Mouse (Mus musculus): ENCODE data around the gene Ercc1. TPM values are rescaled to one million over a fixed set of nuclear protein-coding genes. Genes with fewer than 3 reads are reported as not detected.
A peak's percentile ranks its signal among the peaks of the same experiment; 100 is the strongest.

The Ercc1 gene
- 10 to 100 TPM; 24.5 to 29.0 TPM for total RNA-seq (2021)
- long read RNA-seq, experiment 1, transcript Ercc1-201 (10 exons, 1,375 nt): major isoform, 25 of 38 reads
- long read RNA-seq, experiment 1, partial matches to known transcripts: 8 of 38 reads
- long read RNA-seq, experiment 1, other reads (novel, unspliced or antisense): 5 of 38 reads
- long read RNA-seq, experiment 2, transcript Ercc1-201 (10 exons, 1,375 nt): major isoform, 28 of 44 reads
- long read RNA-seq, experiment 2, partial matches to known transcripts: 8 of 44 reads
- long read RNA-seq, experiment 2, other reads (novel, unspliced or antisense): 8 of 44 reads

DNA sequence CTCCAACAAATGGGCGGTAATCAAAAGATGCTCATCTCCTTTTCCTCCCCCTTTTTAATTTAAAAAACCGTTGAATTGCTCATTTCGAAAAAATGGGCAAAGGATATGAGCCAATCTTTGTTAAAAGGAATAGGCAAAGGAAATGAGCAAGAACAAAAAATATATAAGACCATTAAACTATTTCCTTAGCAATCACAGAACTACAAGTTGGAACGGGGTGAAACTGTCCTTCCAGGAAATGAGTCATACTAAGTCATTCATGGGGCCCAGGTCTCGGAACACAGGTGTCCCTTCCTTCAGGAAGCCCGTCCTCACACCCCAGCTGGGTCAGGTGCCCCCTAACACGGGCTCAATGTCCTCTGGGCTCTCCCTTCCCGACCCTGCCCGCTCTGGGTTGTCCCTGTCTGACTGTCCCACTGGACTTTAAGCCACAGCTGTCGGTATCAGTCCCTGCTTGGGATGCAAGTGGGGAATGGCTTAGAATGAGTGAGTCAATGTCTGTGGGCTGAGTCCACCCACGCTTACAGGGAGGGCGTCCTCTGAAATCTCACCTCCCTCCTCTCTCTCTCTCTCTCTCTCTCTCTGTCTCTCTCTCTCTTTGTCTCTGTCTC, at the start of gene Ercc1:
Ercc1 (plus strand) TSS at position 542 of the 611 bp plus-strand sequence.
- intact Hi-C loops (cut with DNase I): loop anchor here (5.0 kb wide), 1 partner anchor 167 kb away; the partner anchor contains the start of gene Eml2
- DNase-seq: peak in 1 of 2 experiments; percentile 10

DNA sequence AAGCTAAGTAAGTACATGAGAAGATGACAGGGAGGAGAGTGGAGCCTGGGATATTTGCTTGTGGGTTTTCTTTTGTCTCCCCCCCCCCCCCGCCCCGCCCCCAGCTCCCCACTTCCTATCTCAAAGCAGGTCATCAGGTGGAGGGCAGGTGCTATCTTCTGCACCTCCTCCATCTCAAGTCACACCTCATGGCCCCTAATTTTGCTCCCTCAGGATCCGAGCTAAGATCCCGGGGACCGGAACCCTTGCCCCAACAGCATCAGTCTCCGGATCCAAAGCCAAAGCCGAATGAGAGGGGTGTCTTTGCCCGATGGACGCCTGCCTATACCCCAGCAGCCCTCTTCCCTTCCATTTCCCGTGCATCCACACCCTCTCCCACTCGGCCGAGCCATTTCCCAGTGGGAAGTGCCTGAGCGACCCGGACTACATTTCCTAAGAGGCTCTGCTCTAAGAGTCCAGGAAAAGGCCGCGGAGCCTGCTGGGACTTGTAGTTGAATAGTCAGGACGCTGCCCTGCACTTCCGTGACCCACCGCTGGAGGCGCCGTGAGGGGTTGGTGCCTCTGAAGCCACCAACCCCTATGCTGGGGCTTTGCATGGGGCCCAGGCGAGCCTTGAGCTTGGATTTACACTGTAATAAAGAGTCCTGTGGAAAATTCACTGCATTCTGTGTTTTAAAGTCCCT, 48.9 kb upstream of the Ercc1 start:
- intact Hi-C loops (cut with DNase I): loop anchor here (5.0 kb wide), 1 partner anchor 118 kb away; the partner anchor contains the start of gene Eml2
- peak; percentile 97 for DNase-seq

DNA sequence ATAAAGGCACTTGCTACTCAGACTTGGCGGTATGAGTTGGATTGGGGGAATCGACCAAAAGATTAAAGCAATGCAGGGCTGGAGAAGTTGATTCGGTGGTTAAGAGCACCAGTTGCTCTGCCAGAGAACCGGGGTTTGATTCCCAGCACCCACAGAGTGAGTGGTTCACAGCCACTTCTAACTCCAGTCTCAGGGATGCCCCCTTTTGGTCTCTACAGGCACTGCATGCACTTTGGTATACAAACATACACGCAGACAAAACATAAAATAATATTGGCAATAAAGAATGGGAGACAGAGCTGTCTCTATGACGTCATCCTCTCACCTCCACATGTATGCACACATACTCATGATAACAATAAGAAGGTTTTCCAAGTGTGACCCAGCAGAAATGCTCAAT, 47.5 kb upstream of the Ercc1 start:
- no peak for DNase-seq
- intact Hi-C loops (cut with DNase I): loop anchor here (5.0 kb wide), 1 partner anchor 120 kb away; the partner anchor contains the start of gene Eml2

DNA sequence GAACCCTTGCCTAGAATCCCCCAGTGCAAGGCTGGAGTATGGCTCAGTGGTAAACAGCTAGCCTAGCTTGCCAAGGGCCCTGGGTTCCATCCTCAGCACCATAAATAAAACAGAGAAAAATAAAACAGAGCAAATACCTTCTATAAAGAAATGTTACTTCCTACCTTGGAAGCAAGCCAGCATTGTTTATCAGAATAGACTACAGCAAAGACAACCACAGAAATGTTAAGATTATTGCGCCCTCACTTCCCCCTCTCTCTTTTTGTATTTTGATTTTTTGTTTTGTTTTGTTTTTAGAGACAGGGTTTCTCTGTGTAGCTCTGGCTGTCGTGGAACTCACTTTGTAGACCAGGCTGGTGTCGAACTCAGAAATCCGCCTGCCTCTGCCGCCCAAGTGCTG, 46.8 kb upstream of the Ercc1 start:
- no peak for DNase-seq
- intact Hi-C loops (cut with DNase I): loop anchor here (2.0 to 5.0 kb wide), 2 partner anchors 15 to 120 kb away; partner anchors contain the start of genes Eml2 and Rtn2

DNA sequence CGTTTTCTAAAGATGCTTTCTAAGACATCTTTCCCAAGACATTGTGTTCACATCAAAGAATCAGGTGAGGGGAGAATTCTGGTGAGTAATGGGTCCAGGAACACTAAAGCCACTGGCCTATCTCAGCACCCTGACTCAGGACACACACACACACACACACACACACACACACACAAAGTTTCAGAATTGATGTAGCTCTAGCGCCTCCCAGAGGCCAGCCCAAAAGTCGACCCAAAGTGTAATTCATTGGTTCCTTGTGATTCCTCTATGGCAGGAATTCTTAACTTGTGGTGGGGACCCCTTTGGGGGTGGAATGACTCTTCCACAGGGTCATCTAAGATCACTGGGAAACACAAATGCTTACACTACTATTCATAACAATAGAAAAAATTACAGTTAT, 45.4 kb upstream of the Ercc1 start:
- intact Hi-C loops (cut with DNase I): loop anchor here (2.0 to 5.0 kb wide), 2 partner anchors 16 to 122 kb away; partner anchors contain the start of genes Eml2 and Rtn2

DNA sequence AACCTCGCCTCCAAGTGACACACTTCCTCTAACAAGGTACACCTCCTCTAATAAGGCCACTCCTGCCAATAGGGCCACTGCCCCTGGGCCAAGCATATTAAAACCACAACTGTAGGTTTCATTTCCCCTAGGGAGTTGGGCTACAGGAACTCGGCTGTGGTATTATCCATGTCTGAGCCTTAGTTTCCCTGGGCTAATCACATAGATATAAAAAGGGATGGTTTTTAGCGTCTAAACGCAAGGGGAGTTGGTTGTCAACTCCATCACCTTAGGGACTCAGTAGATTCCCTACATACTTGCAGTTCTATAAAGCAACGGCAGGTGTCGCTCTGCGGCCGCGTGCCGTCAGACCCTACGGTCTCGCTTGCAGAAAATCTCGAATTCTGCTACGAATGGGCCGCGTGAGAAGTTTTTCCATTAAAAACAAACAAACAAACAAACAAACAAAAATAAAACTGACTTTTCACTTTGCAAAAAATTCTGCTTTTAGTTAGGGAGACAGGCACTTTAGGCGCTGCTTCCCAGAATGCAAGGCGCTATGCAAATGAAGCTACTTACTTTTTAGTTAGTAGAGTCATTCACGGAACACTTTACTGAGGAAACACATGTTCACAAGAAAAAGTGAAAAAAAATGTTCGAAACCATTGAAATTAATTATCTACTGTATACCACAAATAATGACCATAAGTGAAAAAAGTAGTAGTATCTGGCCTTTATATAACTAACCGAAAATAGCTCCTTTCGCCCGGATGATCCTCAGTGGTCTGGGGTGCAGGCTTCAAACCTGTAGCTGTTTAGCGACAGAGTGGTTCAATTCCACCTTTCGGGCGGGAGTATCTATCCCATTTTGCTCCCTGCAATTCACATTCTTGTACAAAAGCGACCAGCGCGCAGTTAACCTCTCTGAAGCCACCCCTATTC, 43.8 kb upstream of the Ercc1 start:
- intact Hi-C loops (cut with DNase I): loop anchor here (1.0 kb wide), 1 partner anchor 43 kb away; no protein-coding TSS in a partner anchor
- peak; percentile 60 to 70 for DNase-seq

More for the DNA sequence above, 45.4 kb upstream of the Ercc1 start:
- peak in 1 of 2 experiments; percentile 45 for DNase-seq

DNA sequence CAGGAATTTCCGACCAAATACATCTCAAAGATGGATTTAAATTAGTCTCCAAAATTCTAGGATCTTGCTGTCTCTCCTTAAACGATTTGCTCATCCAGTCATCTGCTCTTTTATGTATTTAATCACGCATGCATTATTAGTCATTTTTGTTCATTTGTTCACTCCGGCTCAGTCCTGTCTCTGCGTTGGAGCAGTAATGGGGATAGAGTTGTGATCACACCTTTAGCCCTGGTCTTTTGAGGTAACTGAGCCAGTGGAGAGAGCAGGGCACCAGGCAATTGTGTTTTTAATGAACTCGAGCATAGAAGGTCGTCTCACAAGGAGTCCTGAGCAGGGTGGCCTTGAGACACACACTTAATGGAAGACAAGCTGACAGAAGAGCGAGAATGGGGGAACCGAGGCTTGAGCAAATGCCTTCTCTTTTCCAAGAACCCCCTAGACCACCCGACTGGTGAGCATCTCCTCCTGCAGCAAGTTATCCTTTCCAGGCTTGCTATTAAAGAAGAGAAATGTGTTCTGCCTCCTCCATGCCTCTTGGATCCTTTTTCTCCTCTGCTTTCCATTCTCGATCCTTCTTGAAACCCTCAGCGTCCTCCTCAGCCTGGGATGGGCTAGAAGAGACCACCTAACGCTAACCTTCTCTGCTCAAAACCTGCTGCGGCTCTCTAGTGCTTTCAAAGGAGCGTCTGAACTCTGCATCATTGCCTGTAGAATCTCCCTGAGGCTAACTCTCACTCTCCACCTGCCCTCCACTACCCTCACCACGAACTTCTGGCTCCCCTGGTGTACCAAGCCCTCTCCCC, 42.9 kb upstream of the Ercc1 start:
- DNase-seq: no peak
- intact Hi-C loops (cut with DNase I): no loop called here

DNA sequence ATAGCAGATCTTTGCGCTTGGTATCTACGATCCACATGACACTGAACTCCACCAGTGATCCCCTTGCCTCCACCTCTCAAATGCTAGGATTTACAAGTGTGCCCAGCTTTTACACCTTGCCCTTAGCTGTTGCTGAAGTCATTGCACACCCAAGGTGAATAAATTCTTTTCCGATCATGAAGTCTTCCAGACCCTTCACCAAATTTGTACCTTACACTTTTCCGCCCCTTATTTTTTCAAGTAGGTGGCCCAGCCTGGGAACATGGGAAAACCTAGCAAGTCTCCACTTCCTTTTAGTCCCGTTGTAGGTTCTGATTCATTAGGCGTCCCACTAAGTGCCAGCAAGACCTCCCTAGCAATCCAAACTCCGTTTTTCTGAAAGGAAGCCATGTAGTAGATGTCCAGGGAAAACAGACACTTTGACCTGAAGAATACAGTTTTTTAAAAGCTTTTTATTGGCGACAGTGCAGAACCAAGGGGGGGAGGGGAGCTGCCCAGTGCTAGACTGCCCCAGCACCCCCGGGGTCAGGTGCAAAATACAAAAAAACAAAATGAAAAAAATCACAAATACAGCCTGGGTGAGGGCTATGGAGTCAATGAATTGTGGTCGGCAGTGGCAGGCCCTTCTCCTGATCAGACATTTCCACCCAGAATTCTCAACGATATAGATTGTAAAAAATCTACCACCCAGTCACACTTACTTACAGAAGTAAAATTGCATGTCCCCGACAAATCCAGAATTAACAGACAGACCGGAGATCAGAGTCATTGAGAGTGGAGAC, 42.1 kb upstream of the Ercc1 start:
- intact Hi-C loops (cut with DNase I): no loop called here
- no peak for DNase-seq

DNA sequence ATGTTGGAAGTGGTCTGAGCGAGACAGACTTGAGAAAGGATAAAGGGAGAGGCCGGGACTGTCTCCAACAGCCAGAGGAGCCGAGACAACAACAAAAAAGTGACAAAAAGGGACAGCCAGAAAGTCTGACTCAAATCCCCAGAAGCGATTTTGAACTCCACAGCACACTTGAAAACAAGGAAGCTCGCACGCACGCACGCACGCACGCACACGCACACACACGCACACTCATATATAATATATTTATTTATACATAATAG, 41.6 kb upstream of the Ercc1 start:
- no peak for DNase-seq
- intact Hi-C loops (cut with DNase I): no loop called here

DNA sequence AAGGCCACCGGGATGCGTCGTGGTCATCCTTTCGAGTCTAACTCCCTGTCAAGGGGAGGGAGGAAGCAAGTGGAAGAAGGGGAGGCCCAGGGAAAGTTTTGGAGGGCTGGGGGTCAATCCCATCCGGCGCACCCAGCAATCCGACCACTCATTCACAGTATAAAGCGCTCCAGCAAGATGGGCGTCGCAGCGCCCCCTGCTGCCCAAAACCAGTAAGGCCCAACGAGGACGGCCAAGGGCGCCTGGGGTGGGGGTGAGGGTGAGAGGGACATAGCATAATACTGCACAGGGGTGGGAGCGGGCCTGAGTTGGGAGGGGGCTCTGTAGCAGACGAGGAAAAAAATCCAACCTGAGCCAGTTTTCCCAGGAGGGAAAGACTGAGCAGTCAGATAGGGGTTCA, 40.8 kb upstream of the Ercc1 start:
- intact Hi-C loops (cut with DNase I): no loop called here
- DNase-seq: peak; percentile 59 to 65

DNA sequence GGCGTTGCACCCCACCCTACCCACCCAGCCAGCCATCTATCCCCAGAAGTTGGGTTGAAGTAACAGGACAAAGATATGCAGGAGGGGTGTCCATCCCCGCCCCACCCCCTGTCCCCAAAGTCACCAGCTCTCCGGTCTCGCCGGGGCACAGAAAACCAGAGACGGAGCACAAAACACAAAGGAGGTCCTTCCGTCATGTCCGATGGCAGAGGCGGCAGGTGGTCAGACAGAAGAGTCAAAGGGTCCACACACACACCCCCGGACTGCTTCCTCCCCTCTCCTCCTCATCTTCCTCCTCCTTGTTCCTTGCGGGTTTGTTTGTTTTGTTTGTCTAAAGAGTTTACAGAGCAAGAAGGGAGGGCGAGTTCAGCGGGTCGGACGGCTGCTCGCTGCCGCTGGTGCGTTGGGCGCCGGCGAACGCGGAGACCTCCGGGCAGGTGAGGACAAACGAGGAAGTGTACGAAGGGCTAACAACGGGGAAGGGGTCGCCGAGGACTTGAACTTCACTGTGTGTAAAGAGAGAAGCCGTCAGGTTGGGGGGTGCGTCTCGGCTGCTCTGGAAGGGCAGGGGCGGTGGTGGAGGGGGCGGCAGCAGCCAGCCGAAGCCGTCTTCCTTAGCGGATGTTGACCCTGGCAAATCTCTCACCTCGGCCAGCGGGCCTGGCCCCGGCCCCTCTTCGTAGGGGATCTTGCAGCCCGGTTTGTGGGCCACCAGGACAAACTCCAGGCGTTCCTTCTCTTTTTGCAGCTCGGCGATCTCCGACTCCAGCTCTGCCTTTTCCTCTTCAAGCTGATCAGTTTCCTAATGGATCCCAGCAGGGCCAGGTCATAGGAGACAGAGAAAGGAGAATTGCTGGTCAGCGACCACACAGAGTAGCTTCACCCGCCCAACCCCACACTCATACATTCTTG, 39.8 kb upstream of the Ercc1 start:
- no peak for DNase-seq
- intact Hi-C loops (cut with DNase I): no loop called here

DNA sequence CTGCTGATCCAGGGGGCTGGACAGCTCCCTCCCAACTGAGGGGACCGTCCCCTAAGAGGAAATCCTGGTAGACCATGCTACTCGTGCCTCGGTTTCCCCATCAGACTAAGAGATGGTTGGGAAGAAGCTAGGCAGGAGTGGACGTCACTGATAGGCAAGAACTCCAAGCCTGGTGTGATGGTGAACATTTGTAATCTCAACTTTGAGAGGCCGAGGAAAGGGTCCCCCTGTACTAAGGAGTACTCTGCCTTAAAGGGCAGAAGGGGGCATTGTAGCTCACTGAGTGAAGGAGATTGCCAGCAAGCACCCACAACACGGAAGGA, 39.2 kb upstream of the Ercc1 start:
- no peak for DNase-seq
- intact Hi-C loops (cut with DNase I): no loop called here

DNA sequence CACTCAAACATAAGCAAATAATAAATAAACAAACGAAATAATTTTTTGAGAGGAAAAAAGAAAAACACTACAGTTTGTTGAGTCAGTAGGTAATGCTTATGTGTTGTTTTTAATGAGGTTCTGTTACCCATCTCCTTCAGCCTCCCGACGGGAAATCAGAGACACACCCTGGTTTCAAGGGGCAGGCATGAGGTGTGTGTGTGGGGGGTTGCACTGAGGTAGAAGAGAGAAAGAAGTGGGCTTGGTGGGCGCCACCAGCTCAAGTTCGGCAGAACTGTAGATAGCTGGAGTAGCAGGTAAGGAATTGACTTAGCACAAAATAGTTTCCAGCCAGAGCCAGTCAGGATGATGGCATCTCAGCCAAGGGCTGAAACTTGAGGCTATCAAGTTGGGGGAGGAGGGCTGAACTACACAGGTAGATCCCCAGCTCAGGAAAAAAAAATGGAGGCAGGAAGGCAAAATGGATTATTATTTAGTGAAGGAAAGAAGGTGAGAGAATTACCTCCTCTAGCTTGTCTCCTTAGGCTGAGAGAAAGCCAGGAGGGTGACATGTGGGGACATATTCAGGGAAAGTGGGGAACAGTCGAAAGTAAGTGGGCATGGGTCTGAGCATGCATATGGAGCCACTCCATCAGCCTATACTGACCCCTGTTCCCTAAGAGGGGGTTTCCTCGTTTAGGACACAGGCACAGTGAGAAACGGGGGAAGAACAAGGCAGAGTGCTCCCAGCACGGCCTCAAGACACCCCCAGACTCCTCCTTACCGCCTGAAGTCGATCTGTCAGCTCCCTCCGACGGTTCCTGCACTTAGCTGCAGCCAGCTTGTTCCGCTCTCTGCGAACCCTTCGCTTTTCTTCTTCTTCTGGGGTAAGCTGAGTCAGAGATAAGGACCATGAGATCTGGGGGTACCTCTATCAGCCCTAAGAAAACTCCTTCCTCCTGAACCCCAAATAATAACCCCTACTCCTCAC, 38.5 kb upstream of the Ercc1 start:
- intact Hi-C loops (cut with DNase I): no loop called here
- no peak for DNase-seq

DNA sequence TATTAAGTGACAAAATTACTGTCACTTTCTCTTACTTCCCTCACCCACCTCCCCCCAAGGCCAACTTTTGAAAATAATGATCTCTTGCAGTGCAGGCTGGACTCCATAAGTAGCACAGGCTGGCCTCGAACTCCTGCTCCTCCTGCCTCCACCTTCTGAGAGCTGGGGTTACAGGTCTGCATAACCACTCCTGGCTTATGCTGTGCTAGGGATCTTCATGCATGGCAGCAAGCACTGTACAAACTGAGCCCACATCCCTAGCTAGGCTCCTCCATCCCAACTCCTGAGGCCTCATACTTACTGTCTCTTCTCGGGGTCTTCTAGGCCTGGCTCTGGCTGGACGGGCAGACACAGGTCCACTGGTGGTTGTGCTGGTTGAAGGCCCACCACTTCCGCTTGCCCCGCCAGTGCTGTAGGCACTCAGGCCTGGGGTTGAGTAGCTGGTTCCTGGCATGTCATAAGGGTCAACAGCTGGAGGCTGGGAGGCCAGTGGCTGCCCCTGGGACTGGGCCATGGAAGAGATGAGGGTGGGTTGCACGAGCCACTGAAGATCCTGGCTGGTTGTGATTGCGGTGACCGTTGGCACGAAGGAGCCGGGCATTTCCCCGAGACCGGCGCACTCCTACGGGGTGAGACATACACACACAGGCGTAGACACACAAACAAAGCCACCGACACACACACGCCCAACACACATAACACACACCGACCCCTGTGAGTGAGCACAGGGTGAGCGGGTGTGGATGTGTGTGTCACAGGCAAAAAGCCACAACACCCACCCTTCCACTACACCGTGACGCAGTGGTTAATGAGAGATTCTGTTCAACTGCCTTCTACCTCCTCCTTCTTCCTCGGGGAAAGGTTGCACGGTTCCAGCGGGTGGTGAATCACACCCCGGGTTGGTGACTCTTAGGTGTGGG, 37.5 kb upstream of the Ercc1 start:
- intact Hi-C loops (cut with DNase I): no loop called here
- DNase-seq: no peak

DNA sequence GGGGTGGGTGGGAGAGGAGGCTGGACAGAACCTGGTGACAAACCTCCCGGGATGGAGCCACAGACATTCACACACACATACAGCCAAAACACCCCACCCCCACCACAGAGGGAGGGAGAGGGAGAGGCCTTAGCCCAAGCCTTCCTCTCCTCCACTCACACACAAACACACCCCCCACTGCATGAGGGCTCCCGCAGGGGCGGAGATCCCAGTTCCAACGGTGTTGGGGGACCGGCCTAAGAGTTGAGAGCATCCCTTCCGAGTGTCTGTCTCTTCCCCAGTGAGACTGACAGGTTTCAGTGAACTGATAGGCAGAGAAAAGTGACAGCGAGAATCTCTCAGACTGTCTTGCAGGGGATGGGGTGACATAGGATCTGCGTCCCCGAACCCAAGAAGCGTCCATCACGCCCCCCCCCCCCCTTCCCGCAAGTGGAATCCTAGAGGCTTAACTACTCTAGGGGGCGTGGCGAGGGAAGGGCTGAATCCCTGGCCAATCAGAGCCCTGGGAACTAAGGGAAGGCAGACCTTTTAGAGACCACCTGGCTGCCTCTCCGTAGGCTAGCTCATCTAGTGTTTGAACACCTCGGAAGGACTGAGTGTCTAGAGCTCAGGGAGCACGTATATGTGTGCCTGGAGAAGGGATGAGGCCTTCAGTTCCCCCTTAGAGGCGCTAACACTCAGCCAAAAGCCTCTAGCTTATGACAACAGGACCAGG, 36.7 kb upstream of the Ercc1 start:
- intact Hi-C loops (cut with DNase I): no loop called here
- peak in 1 of 2 experiments; percentile 74 for DNase-seq
